26 mouse cellular contexts compared by ENCODE assay signal in the genomic region with DNA sequence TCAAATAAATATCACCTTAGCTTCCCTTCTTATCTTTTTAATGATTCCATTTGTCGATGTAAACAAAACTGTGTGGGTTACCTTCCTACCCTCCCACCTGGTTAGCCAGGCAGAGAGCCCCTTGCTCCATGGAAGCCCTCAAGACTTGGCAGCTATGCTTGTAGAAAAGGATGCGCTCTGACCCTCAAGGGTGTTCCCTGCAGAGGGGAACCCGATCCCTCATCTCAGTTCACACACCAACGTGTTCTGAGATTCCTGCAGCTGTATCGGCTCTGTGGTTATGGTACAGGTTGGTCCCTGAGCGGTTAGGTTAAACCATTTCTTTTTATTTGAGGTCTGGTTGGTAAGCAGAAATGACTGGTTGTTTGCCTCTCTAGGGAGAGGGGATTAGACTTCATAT.
"Had no signal": no experiment of that assay in that cellular context is flagged by ENCODE, and none has a peak within 500 bp of the region (broad histone marks: within the 10 kb centered on the region; RNA-seq: fewer than 3 reads in every experiment).

No protein-coding gene starts in this region.

- H3K9me3 ChIP-seq: heart, embryonic 10.5 days; heart, embryonic 12.5 days; hindbrain, embryonic 13.5 days; hindbrain, embryonic 15.5 days; intestine, embryonic 15.5 days; limb, embryonic 10.5 days; limb, embryonic 12.5 days; liver, embryonic 13.5 days; liver, embryonic 15.5 days had no signal

- ATAC-seq: hindbrain, postnatal 0 days; inflammation-experienced regulatory T-cells, adult 6 months; intestine, embryonic 15.5 days; intestine, postnatal 0 days; liver, postnatal 0 days had no signal

- DNase-seq: gastrocnemius, postnatal 14 days; gastrocnemius, postnatal 36 days; heart, adult 18-20 months; heart, postnatal 14 days; heart, postnatal 36 days; kidney, adult 2 months; kidney, adult 9 months; kidney, postnatal 14 days; kidney, postnatal 4 days; liver; liver, embryonic 13.5 days; liver, postnatal 0 days had no signal

- H3K4me1 ChIP-seq: heart, embryonic 10.5 days; intestine, embryonic 15.5 days; liver, embryonic 13.5 days; liver, embryonic 15.5 days had no signal

- H3K27me3 ChIP-seq: heart, embryonic 12.5 days; hindbrain, embryonic 13.5 days; hindbrain, embryonic 15.5 days; intestine, embryonic 15.5 days; limb, embryonic 12.5 days; liver, embryonic 13.5 days; liver, embryonic 15.5 days had no signal

- H3K36me3 ChIP-seq: heart, embryonic 10.5 days; heart, embryonic 12.5 days; hindbrain, embryonic 13.5 days; hindbrain, embryonic 15.5 days; intestine, embryonic 15.5 days; limb, embryonic 10.5 days; limb, embryonic 12.5 days; liver, embryonic 13.5 days; liver, embryonic 15.5 days had no signal

- H3K4me2 ChIP-seq: heart, embryonic 12.5 days; hindbrain, embryonic 13.5 days; hindbrain, embryonic 15.5 days; intestine, embryonic 15.5 days; limb, embryonic 12.5 days; liver, embryonic 11.5 days; liver, embryonic 13.5 days; liver, embryonic 15.5 days had no signal

- H3K4me3 ChIP-seq: heart, embryonic 10.5 days; heart, embryonic 12.5 days; hindbrain, embryonic 13.5 days; hindbrain, embryonic 15.5 days; intestine, embryonic 15.5 days; layer of hippocampus, adult 2 months; left cerebral cortex, adult 2 months; limb, embryonic 10.5 days; limb, embryonic 12.5 days; liver, embryonic 13.5 days; liver, embryonic 15.5 days had no signal

- H3K27ac ChIP-seq: heart, embryonic 10.5 days; hindbrain, embryonic 13.5 days; hindbrain, embryonic 15.5 days; hindbrain, postnatal 0 days; intestine, embryonic 15.5 days; layer of hippocampus, adult 2 months; left cerebral cortex, adult 2 months; limb, embryonic 10.5 days; limb, embryonic 12.5 days; liver, embryonic 13.5 days; liver, embryonic 15.5 days had no signal

- H3K9ac ChIP-seq: heart, embryonic 12.5 days; hindbrain, embryonic 13.5 days; hindbrain, embryonic 15.5 days; intestine, embryonic 15.5 days; limb, embryonic 12.5 days; liver, embryonic 13.5 days; liver, embryonic 15.5 days; liver, postnatal 0 days had no signal
